Comparison of ENCODE assay signal across 8 mouse cellular contexts in the genomic region with DNA sequence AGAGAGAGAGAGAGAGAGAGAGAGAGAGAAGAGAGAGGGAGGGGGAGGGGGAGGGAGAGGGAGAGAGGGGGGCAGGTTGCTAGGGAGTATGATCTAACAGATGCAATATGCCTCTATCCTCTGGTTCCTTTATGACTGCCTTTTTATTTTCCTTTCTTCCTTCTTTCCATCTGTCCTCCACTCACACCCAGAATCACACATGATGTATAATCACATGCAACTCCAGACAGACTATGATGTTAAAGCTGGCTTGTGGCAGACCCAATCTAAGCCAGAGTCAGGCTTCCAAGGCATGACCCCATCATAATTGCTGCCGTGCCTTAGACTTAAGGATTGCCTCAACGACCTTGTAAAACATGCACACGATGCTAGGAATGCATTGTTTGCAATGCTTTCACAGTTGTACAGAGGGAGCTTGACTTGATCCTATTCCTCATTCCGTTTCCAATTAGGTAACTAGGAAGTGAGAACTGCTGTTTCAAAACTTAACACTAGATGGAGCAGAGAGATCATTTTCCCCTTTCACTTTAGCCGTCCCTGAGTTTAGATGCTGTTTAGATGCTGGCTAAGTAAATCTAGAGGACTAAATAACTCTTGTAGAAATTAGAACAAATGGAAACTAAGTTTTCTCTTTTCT. TPM values are rescaled to one million over a fixed set of nuclear protein-coding genes. Genes with fewer than 3 reads are reported as not detected.
DNase-seq lines count a peak whose midpoint lies in the region; ATAC-seq lines count a peak whose summit lies in the region.

No protein-coding gene starts in this region.

- H3K27me3 ChIP-seq in limb, embryonic 12.5 days, result no peaks in the 10 kb centered on the region
- H3K27me3 ChIP-seq in limb, embryonic 10.5 days (ENCODE audit: low read depth, poor library complexity, severe bottlenecking), result no peaks in the 10 kb centered on the region
- H3K27me3 ChIP-seq in embryonic facial prominence, embryonic 14.5 days (replicated peaks; ENCODE audit: control insufficient read depth, insufficient read depth, low read length), result no peaks in the 10 kb centered on the region

- peak; percentile 50 for DNase-seq in cerebellum, adult 9-10 months
- no peak for DNase-seq in cerebellum, postnatal 36 days
- DNase-seq in limb, embryonic 10.5 days (ENCODE audit: low spot score), result no peak
- peak; percentile 63 for DNase-seq in embryonic facial prominence, embryonic 14.5 days (ENCODE audit: low spot score)
- DNase-seq in adrenal gland, postnatal 36 days, result no peak
- no peak for DNase-seq in adrenal gland, adult 2 months

- no peak overlapping the region for H3K4me3 ChIP-seq in limb, embryonic 12.5 days (replicated peaks)
- no peak overlapping the region for H3K4me3 ChIP-seq in limb, embryonic 10.5 days
- H3K4me3 ChIP-seq in embryonic facial prominence, embryonic 14.5 days (ENCODE audit: low read depth, low read length), result no peak overlapping the region

- no peak for ATAC-seq in limb, embryonic 12.5 days (ENCODE audit: insufficient number of reproducible peaks, insufficient read depth, low FRiP score, low TSS enrichment, low read depth)
- no peak for ATAC-seq in embryonic facial prominence, embryonic 14.5 days (ENCODE audit: low read depth)
- peak; percentile 57 for ATAC-seq in megakaryocyte, adult 5-6 weeks (ENCODE audit: poor library complexity, severe bottlenecking)

- no peaks in the 10 kb centered on the region for H3K4me1 ChIP-seq in limb, embryonic 12.5 days (replicated peaks)
- H3K4me1 ChIP-seq in limb, embryonic 10.5 days, result no peaks in the 10 kb centered on the region
- no peaks in the 10 kb centered on the region for H3K4me1 ChIP-seq in embryonic facial prominence, embryonic 14.5 days (ENCODE audit: control insufficient read depth, insufficient read depth, low read length)

- no peak overlapping the region for H3K27ac ChIP-seq in limb, embryonic 12.5 days
- no peak overlapping the region for H3K27ac ChIP-seq in limb, embryonic 10.5 days
- no peak overlapping the region for H3K27ac ChIP-seq in embryonic facial prominence, embryonic 14.5 days (replicated peaks; ENCODE audit: low read depth, low read length)

- no peaks in the 10 kb centered on the region for H3K36me3 ChIP-seq in limb, embryonic 12.5 days
- H3K36me3 ChIP-seq in limb, embryonic 10.5 days, result no peaks in the 10 kb centered on the region
- no peaks in the 10 kb centered on the region for H3K36me3 ChIP-seq in embryonic facial prominence, embryonic 14.5 days (ENCODE audit: control insufficient read depth, insufficient read depth, low read length)

- H3K9me3 ChIP-seq in limb, embryonic 12.5 days, result no peaks in the 10 kb centered on the region
- H3K9me3 ChIP-seq in limb, embryonic 10.5 days (replicated peaks), result no peaks in the 10 kb centered on the region
- no peaks in the 10 kb centered on the region for H3K9me3 ChIP-seq in embryonic facial prominence, embryonic 14.5 days (ENCODE audit: control insufficient read depth, low read length)

- H3K9ac ChIP-seq in limb, embryonic 12.5 days (replicated peaks), result no peak overlapping the region
- no peak overlapping the region for H3K9ac ChIP-seq in embryonic facial prominence, embryonic 14.5 days (ENCODE audit: low read depth, low read length)

- WGBS in limb, embryonic 12.5 days, result 7% methylated on average over 5 of the region's 5 CpGs
- 15% methylated on average over 5 of the region's 5 CpGs for WGBS in limb, embryonic 10.5 days
- WGBS in embryonic facial prominence, embryonic 14.5 days, result 2% methylated on average over 5 of the region's 5 CpGs

- peak overlapping the region; percentile 2; the same call in 1 of the 2 replicates for H3K4me2 ChIP-seq in limb, embryonic 12.5 days
- no peak overlapping the region for H3K4me2 ChIP-seq in embryonic facial prominence, embryonic 14.5 days (ENCODE audit: low read depth, low read length)

RNA-seq across cellular contexts. Expression of a gene that starts 28.1 kb away (rescaled TPM):
- 0.46 and 0.77 TPM in 2 replicates for polyA plus RNA-seq in limb, embryonic 12.5 days (2016; fragmentation: Nextera tagmentation; extraction: Ambion mirVana)
- polyA plus RNA-seq in limb, embryonic 10.5 days (2016; fragmentation: Nextera tagmentation; extraction: Ambion mirVana), result 0.48 and 0.74 TPM in 2 replicates
- 2.1 and 2.6 TPM in 2 replicates for polyA plus RNA-seq in embryonic facial prominence, embryonic 14.5 days (2014; fragmentation: Nextera tagmentation; extraction: Ambion mirVana)
- 1.8 and 2.2 TPM in 2 replicates for total RNA-seq in megakaryocyte, adult 5-6 weeks (2015)
- total RNA-seq in megakaryocyte, adult 5-6 weeks (2017), result 0.29 and 0.41 TPM in 2 replicates
- total RNA-seq in adrenal gland, postnatal 36 days (2021), result 1 to 10 TPM; 4.8 to 7.2 TPM
- total RNA-seq in adrenal gland, adult 2 months (2021), result 1 to 10 TPM; 5.9 to 6.9 TPM
- polyA plus RNA-seq in adrenal gland, adult 2 months (2012; rRNA removed), result 6.2 and 8.9 TPM in 2 replicates

RNA-seq across cellular contexts. Expression of a gene that starts 56.9 kb away (rescaled TPM):
- polyA plus RNA-seq in limb, embryonic 12.5 days (2016; fragmentation: Nextera tagmentation; extraction: Ambion mirVana), result 12.0 and 13.0 TPM in 2 replicates
- polyA plus RNA-seq in limb, embryonic 10.5 days (2016; fragmentation: Nextera tagmentation; extraction: Ambion mirVana), result 12.8 and 13.5 TPM in 2 replicates
- polyA plus RNA-seq in embryonic facial prominence, embryonic 14.5 days (2014; fragmentation: Nextera tagmentation; extraction: Ambion mirVana), result 17.2 and 17.6 TPM in 2 replicates
- total RNA-seq in megakaryocyte, adult 5-6 weeks (2015), result 0.31 and 0.36 TPM in 2 replicates
- total RNA-seq in megakaryocyte, adult 5-6 weeks (2017), result 0.15 TPM in 1 of 2 replicates, not detected in the other
- total RNA-seq in adrenal gland, postnatal 36 days (2021), result 1 to 10 TPM; 8.2 to 9.7 TPM
- 10 to 100 TPM in 1 of 2 experiments, 1 to 10 TPM in 1; 8.6 to 12.8 TPM for total RNA-seq in adrenal gland, adult 2 months (2021)
- polyA plus RNA-seq in adrenal gland, adult 2 months (2012; rRNA removed), result 5.3 TPM in 2 replicates

Comparison
In these comparisons a context has a peak if more than half of its experiments do, and no peak if none do; other contexts are left out.
1. DNase-seq: peak in cerebellum, adult 9-10 months (single experiment) and embryonic facial prominence, embryonic 14.5 days (single experiment); none in cerebellum, postnatal 36 days (0 of 2), limb, embryonic 10.5 days (single experiment), adrenal gland, postnatal 36 days (0 of 2) and adrenal gland, adult 2 months (single experiment).